Mouse (Mus musculus): ENCODE measurements around the gene Oscar. TPM values are rescaled to one million over a fixed set of nuclear protein-coding genes. Genes with fewer than 3 reads are reported as not detected.

The Oscar gene
- polyA plus RNA-seq, 1 experiment from 2014 or later = 0.20 TPM

- Histone ChIP-seq H3K9ac (replicated peaks; ENCODE audit: low read length) (peak overlapping the region; percentile 99), H3K27me3 (ENCODE audit: control insufficient read depth, insufficient read depth, low read length) (no peaks in the 10 kb centered on the region), H3K36me3 (replicated peaks; ENCODE audit: control insufficient read depth, insufficient read depth, low read depth, low read length) (no peaks in the 10 kb centered on the region; the same call in none of the 2 replicates), H3K4me3 (ENCODE audit: low read depth, low read length) (peak overlapping the region; percentile 98), H3K27ac (replicated peaks; ENCODE audit: low read depth, low read length) (peak overlapping the region; percentile 98), H3K4me1 (ENCODE audit: control insufficient read depth, insufficient read depth, low read length) (peaks cover 6% of the 10 kb centered on the region; the same call in 1 of the 2 replicates), H3K4me2 (ENCODE audit: low read depth, low read length) (peak overlapping the region; percentile 86), H3K9me3 (replicated peaks; ENCODE audit: control insufficient read depth, low read length) (no peaks in the 10 kb centered on the region)
- no peak; the same call in 1 of the 2 replicates for ATAC-seq (replicated peaks; ENCODE audit: insufficient number of reproducible peaks, low FRiP score, low TSS enrichment, low read depth)
- DNase-seq (ENCODE audit: low spot score) = peak; percentile 25
- WGBS = 0% methylated on average over 51 of the region's 58 CpGs
Measured at GRCm38 (mm10) chr7:3645488-3646025, 29.6 kb upstream of the Oscar start.

GRCm38 (mm10) chr7:3644672-3645487, 28.9 kb upstream of the Oscar start, which contains the start of gene Cnot3:
Gene Cnot3, plus strand, starts transcription at chr7:3645268.
- Histone ChIP-seq H3K4me2 (ENCODE audit: low read depth, low read length) (peak within 1 kb of the TSS; percentile 86), H3K36me3 (replicated peaks; ENCODE audit: control insufficient read depth, insufficient read depth, low read depth, low read length) (no peaks in the 10 kb centered on the region; the same call in none of the 2 replicates), H3K27ac (replicated peaks; ENCODE audit: low read depth, low read length) (peak within 1 kb of the TSS; percentile 98), H3K4me3 (ENCODE audit: low read depth, low read length) (peak within 1 kb of the TSS; percentile 98), H3K9ac (replicated peaks; ENCODE audit: low read length) (peak within 1 kb of the TSS; percentile 99), H3K9me3 (replicated peaks; ENCODE audit: control insufficient read depth, low read length) (no peaks in the 10 kb centered on the region), H3K27me3 (ENCODE audit: control insufficient read depth, insufficient read depth, low read length) (no peaks in the 10 kb centered on the region), H3K4me1 (ENCODE audit: control insufficient read depth, insufficient read depth, low read length) (peaks cover 6% of the 10 kb centered on the region; the same call in 1 of the 2 replicates)
- peak; percentile 98 for DNase-seq (ENCODE audit: low spot score)
- peak; percentile 99 for ATAC-seq (replicated peaks; ENCODE audit: insufficient number of reproducible peaks, low FRiP score, low TSS enrichment, low read depth)
- under 1% methylated on average over 54 of the region's 58 CpGs for WGBS

GRCm38 (mm10) chr7:3644348-3644671, 28.4 kb upstream of the Oscar start:
- Histone ChIP-seq H3K4me3 (ENCODE audit: low read depth, low read length) (peak overlapping the region; percentile 98), H3K4me2 (ENCODE audit: low read depth, low read length) (peak overlapping the region; percentile 54), H3K9me3 (replicated peaks; ENCODE audit: control insufficient read depth, low read length) (no peaks in the 10 kb centered on the region), H3K27ac (replicated peaks; ENCODE audit: low read depth, low read length) (no peak overlapping the region), H3K27me3 (ENCODE audit: control insufficient read depth, insufficient read depth, low read length) (no peaks in the 10 kb centered on the region), H3K9ac (replicated peaks; ENCODE audit: low read length) (peak overlapping the region; percentile 37), H3K36me3 (replicated peaks; ENCODE audit: control insufficient read depth, insufficient read depth, low read depth, low read length) (peaks cover 3% of the 10 kb centered on the region), H3K4me1 (ENCODE audit: control insufficient read depth, insufficient read depth, low read length) (peaks cover 6% of the 10 kb centered on the region; the same call in 1 of the 2 replicates)
- under 1% methylated on average over 11 of the region's 11 CpGs for WGBS
- no peak for ATAC-seq (replicated peaks; ENCODE audit: insufficient number of reproducible peaks, low FRiP score, low TSS enrichment, low read depth)
- peak; percentile 24 for DNase-seq (ENCODE audit: low spot score)

GRCm38 (mm10) chr7:3643843-3644242, 27.9 kb upstream of the Oscar start:
- Histone ChIP-seq H3K4me2 (ENCODE audit: low read depth, low read length) (peak overlapping the region; percentile 54), H3K9me3 (replicated peaks; ENCODE audit: control insufficient read depth, low read length) (no peaks in the 10 kb centered on the region), H3K36me3 (replicated peaks; ENCODE audit: control insufficient read depth, insufficient read depth, low read depth, low read length) (peaks cover 3% of the 10 kb centered on the region), H3K9ac (replicated peaks; ENCODE audit: low read length) (no peak overlapping the region; the same call in 1 of the 2 replicates), H3K27ac (replicated peaks; ENCODE audit: low read depth, low read length) (no peak overlapping the region), H3K4me3 (ENCODE audit: low read depth, low read length) (peak overlapping the region; percentile 98), H3K27me3 (ENCODE audit: control insufficient read depth, insufficient read depth, low read length) (no peaks in the 10 kb centered on the region), H3K4me1 (ENCODE audit: control insufficient read depth, insufficient read depth, low read length) (peaks cover 6% of the 10 kb centered on the region; the same call in 1 of the 2 replicates)
- DNase-seq (ENCODE audit: low spot score) (no peak), ATAC-seq (replicated peaks; ENCODE audit: insufficient number of reproducible peaks, low FRiP score, low TSS enrichment, low read depth) (no peak)
- 25% methylated on average over 9 of the region's 9 CpGs for WGBS

GRCm38 (mm10) chr7:3643412-3643811, 27.5 kb upstream of the Oscar start:
- Histone ChIP-seq H3K27me3 (ENCODE audit: control insufficient read depth, insufficient read depth, low read length) (no peaks in the 10 kb centered on the region), H3K27ac (replicated peaks; ENCODE audit: low read depth, low read length) (no peak overlapping the region), H3K4me1 (ENCODE audit: control insufficient read depth, insufficient read depth, low read length) (peaks cover 6% of the 10 kb centered on the region; the same call in 1 of the 2 replicates), H3K4me3 (ENCODE audit: low read depth, low read length) (no peak overlapping the region), H3K9ac (replicated peaks; ENCODE audit: low read length) (no peak overlapping the region), H3K9me3 (replicated peaks; ENCODE audit: control insufficient read depth, low read length) (no peaks in the 10 kb centered on the region), H3K36me3 (replicated peaks; ENCODE audit: control insufficient read depth, insufficient read depth, low read depth, low read length) (peaks cover 3% of the 10 kb centered on the region), H3K4me2 (ENCODE audit: low read depth, low read length) (no peak overlapping the region; the same call in 1 of the 2 replicates)
- ATAC-seq (replicated peaks; ENCODE audit: insufficient number of reproducible peaks, low FRiP score, low TSS enrichment, low read depth) (no peak), DNase-seq (ENCODE audit: low spot score) (no peak)
- WGBS = 72% methylated on average over 5 of the region's 5 CpGs

GRCm38 (mm10) chr7:3630478-3630815, 14.5 kb upstream of the Oscar start:
- Histone ChIP-seq H3K9me3 (replicated peaks; ENCODE audit: control insufficient read depth, low read length) (no peaks in the 10 kb centered on the region), H3K4me3 (ENCODE audit: low read depth, low read length) (peak overlapping the region; percentile 43), H3K4me2 (ENCODE audit: low read depth, low read length) (peak overlapping the region; percentile 78), H3K27me3 (ENCODE audit: control insufficient read depth, insufficient read depth, low read length) (no peaks in the 10 kb centered on the region), H3K36me3 (replicated peaks; ENCODE audit: control insufficient read depth, insufficient read depth, low read depth, low read length) (peaks cover 3% of the 10 kb centered on the region), H3K27ac (replicated peaks; ENCODE audit: low read depth, low read length) (no peak overlapping the region), H3K4me1 (ENCODE audit: control insufficient read depth, insufficient read depth, low read length) (no peaks in the 10 kb centered on the region), H3K9ac (replicated peaks; ENCODE audit: low read length) (peak overlapping the region; percentile 77)
- ATAC-seq (replicated peaks; ENCODE audit: insufficient number of reproducible peaks, low FRiP score, low TSS enrichment, low read depth) (no peak), DNase-seq (ENCODE audit: low spot score) (no peak)
- WGBS = 56% methylated on average over 3 of the region's 3 CpGs

- Histone ChIP-seq H3K4me3 (ENCODE audit: low read depth, low read length) (peak within 1 kb of the TSS; percentile 43), H3K4me1 (ENCODE audit: control insufficient read depth, insufficient read depth, low read length) (no peaks in the 10 kb centered on the region), H3K9me3 (replicated peaks; ENCODE audit: control insufficient read depth, low read length) (no peaks in the 10 kb centered on the region), H3K27ac (replicated peaks; ENCODE audit: low read depth, low read length) (no peak within 1 kb of the TSS), H3K27me3 (ENCODE audit: control insufficient read depth, insufficient read depth, low read length) (no peaks in the 10 kb centered on the region), H3K4me2 (ENCODE audit: low read depth, low read length) (peak within 1 kb of the TSS; percentile 78), H3K36me3 (replicated peaks; ENCODE audit: control insufficient read depth, insufficient read depth, low read depth, low read length) (peaks cover 3% of the 10 kb centered on the region), H3K9ac (replicated peaks; ENCODE audit: low read length) (peak within 1 kb of the TSS; percentile 77)
- peak; percentile 96 for DNase-seq (ENCODE audit: low spot score)
- peak; percentile 84 for ATAC-seq (replicated peaks; ENCODE audit: insufficient number of reproducible peaks, low FRiP score, low TSS enrichment, low read depth)
- 1% methylated on average over 47 of the region's 47 CpGs for WGBS
Measured at GRCm38 (mm10) chr7:3629543-3630477, 13.9 kb upstream of the Oscar start, which contains the start of the genes Tfpt and Prpf31. Gene Tfpt, minus strand, starts transcription at chr7:3629929. Gene Prpf31, plus strand, starts transcription at chr7:3629985.
